Mouse (Mus musculus) liver, adult 2 months (tissue): ENCODE measurements around the gene Adcyap1.

ENCODE experiments used
- CTCF ChIP-seq: fragments of 200-500 bp; IDR thresholded peaks from 2 replicates; pipeline ENCODE4 v1.5.1; 2011; ENCODE audit warnings: low read depth, low read length, control low read depth
- POLR2A ChIP-seq: fragments of 200-500 bp; IDR thresholded peaks from 2 replicates; pipeline ENCODE4 v1.6.1; 2011; ENCODE audit warnings: low read length, control low read depth; ENCODE audit not compliant: insufficient read depth; ENCODE audit errors: extremely low read depth

GRCm38 (mm10) chr17:93196846-93197245, 2.0 kb upstream of the Adcyap1 start:
- TF ChIP-seq CTCF (no peak), POLR2A (no peak)
